Mouse (Mus musculus): ENCODE measurements around the gene Ssbp2.

Ssbp2 gene

GRCm38 (mm10) chr13:91529821-91530220 lies 69.7 kb downstream of the Ssbp2 start:
- DNase-seq (ENCODE audit: low spot score), result no peak

GRCm38 (mm10) chr13:91536711-91537110 lies 76.6 kb downstream of the Ssbp2 start:
- no peak for DNase-seq (ENCODE audit: low spot score)

DNA sequence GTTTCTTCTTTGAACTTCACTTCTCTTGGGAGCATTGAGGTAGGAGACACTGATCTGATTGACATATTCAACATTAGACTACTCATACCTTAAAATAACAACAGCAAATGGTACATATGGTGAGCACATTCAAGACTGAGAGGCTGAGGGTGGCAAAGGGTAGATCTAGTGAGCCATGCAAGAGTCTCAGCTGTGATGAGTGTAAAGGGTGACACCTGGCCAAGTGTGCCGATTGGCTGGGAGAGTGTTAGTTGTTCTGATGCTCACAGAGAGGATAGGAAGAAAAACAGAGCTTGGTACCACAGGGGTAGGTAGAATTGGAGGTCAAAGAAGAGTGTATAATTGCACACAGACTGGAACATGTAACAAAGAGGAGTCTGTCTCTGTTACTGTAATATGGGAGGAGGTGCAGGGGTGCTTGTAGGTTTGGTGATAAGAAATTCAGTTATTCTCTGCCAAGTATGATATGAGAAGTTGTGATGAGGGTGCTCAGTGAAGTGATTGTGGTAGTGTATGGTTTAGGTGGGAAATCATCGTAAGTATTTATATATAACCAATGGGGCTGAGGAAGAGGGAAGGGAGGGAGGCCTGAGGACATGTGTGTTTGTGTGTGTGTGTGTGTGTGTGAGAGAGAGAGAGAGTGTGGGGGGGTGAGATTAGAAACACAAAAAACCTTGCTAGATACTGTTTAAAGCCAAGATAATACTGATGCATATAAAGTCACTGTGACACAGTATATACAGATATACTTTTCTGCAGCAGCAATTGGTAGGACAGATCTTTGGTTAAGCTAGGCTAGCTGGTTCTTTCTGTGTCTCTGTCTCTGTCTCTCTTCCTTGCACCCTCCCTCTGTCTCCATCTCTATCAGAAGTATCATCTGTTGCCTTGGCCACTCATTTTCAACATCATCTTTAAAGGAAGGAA lies 80.3 kb downstream of the Ssbp2 start:
- DNase-seq (ENCODE audit: low spot score), result no peak

DNA sequence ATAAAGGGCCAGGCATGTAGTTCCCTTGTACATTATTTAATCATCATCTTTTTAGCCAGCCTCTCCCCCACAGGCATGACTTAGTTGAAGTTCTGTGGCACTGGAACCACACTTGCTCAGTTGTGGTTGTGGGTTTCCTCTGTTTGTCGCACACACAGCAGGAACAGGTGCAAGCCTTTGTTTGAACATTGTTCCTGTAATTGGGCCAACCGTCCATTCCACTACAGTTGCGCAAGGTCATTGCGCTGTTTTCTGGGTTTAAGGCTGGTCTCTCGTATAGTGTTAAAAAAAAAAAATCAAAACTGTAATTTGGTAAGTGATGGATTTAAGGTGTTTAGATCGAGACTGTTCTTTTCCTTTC lies 81.0 kb downstream of the Ssbp2 start:
- DNase-seq (ENCODE audit: low spot score), result no peak

DNA sequence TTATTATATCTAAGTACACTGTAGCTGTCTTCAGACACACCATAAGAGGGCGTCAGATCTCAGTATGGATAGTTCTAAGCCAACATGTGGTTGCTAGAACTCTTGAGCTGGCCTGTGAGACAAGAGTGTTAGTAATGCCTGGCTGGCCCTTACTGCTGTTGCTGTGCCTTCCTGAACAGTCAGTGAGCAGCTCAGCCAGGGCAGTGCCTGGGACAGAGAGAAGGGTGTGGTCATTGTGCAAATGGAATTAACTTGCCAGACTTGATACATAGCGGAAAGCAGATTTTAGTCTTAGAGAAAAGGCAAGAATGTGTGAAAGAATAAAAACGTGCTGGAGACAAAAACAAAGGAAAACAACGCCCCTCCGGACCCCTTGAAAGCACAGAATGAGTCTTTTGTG lies 83.5 kb downstream of the Ssbp2 start:
- no peak for DNase-seq (ENCODE audit: low spot score)

DNA sequence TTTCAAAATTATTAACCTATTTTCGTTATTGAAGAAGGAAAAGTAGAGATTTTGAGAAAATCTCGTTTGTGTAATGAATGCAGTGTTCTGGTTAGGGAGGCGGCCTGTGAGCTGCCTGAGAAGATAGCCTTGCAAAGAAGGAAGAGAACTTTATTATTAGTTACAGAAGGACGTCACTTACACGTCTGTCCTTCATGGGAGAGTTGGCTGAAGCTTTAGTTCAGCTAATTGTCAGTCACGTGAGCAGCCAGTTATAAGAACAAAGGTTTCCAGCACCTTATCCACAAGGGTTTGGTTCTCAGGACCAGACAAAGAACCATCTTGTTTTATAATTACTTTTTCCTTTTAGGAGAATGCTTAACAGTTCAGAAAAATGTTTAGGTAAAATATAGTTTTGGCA lies 104.0 kb downstream of the Ssbp2 start:
- no peak for DNase-seq (ENCODE audit: low spot score)

- no peak for DNase-seq (ENCODE audit: low spot score)
Observed at GRCm38 (mm10) chr13:91564755-91565154, 104.7 kb downstream of the Ssbp2 start.

DNA sequence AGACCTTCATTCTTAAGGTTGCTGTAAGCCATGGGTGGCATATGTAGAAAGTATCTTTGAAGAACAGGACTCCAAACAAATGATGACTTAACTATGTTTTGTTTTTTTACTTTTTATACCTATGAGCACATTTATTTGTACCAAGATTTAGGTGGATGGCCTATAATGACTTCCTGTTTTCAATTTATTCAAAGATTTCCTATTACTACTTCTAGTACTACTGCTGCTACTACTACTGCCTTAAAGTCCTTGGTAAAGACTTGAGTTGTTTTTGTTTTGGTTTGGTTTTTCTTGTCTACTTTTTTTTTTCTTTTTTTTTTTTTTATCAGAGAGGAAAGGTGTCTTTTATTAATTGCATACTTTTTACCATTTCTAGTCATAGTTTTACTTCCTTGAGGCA lies 121.4 kb downstream of the Ssbp2 start:
- DNase-seq (ENCODE audit: low spot score), result no peak

- DNase-seq (ENCODE audit: low spot score), result no peak
Observed at GRCm38 (mm10) chr13:91582212-91582611, 122.1 kb downstream of the Ssbp2 start.

- DNase-seq (ENCODE audit: low spot score), result no peak
Observed at GRCm38 (mm10) chr13:91586368-91586767, 126.3 kb downstream of the Ssbp2 start.

DNA sequence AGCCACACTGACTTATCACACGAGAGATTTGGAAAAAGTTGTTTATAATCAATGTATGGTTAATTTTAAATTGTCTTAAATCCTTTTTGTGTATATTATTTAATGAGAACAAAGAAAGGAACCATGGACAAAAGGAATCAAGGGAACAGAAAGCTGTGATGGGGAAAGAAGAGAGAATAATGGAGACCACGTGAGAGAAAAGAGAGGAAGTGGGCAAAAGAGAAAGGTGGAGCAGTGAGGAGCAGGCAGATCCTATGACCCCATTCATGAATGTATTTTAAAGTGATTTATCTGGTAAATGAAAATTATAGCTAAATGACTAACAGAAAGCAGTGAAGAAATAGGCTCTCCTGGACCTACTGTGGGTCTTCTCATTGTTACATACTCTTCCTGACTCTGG lies 128.4 kb downstream of the Ssbp2 start:
- no peak for DNase-seq (ENCODE audit: low spot score)

- DNase-seq (ENCODE audit: low spot score), result no peak
Observed at GRCm38 (mm10) chr13:91591863-91592262, 131.8 kb downstream of the Ssbp2 start.

GRCm38 (mm10) chr13:91595284-91595683 lies 135.2 kb downstream of the Ssbp2 start:
- DNase-seq (ENCODE audit: low spot score), result no peak

GRCm38 (mm10) chr13:91599594-91599993 lies 139.5 kb downstream of the Ssbp2 start:
- DNase-seq (ENCODE audit: low spot score), result no peak

DNA sequence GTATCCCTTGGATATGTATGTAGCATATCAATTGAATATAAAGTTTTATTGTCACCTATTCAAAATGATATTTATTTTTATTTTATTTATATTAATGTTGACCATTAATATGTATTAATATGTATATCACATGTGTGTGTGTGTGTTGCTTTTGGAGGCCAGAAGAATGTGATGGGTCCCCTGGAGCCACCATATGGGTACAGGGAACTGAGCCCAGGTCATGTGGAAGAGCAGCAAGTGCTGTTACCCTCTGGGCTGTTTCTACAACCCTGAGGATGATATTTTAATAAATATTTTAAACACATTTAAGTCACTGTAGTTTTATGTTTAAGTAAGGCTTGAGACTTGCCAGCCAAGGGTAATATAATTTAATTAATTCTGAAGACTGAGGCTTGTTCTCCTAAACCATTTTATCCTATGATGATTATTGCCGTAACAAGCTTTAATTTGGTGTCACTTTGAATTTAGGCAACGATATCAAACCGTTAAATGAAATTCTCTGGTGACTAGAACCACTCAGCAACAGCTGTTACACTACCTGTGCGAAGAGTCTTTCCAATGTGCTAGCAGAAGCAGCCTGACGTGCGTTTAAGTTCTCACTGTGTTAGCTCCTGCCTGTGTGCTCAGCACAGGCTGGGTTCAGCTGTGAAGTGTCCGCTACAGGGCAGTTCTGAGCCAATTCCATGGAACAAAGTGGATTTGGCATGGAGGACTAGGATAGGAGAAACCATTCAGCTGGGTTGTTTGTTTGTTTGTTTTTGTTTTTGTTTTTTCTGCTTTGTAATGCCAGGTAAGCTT lies 145.2 kb downstream of the Ssbp2 start:
- no peak for DNase-seq (ENCODE audit: low spot score)

DNA sequence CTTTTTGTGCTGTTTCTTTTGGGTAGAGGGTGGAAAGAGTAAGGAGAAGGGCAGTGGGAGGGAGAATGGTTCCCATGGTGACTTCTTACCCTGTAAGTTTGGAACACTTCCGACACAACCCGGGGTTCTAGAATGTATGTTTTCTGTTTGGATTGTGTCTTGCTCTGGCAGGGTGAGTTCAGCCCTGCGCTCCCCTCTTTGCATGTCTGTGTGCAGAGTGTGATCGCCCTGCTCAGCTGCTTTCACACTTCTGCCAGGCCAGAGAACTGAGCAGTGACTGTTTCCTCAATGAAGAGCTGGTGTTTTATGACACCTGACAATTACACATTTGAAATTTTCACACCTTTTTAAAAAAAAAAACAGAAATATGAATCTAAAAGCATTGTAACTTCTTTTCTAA lies 150.5 kb downstream of the Ssbp2 start:
- DNase-seq (ENCODE audit: low spot score), result no peak

DNA sequence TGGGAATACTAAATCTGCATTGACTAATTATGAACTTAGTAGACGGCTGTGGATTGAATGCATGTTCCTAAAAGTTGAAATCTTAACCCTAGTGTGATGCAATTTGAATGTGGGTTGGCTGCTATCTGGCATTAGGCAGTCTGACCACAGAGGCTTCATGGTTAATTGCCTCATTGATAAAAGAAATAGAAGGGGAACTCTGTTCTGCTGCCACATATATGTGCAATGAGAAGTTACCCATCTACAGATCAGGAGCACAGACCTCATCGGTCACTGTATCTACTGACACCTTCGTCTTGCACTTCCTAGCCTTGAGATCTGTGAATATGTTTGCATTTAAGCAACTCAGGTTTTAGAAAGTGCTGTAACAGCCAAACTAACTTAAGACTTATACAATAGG lies 151.8 kb downstream of the Ssbp2 start:
- DNase-seq (ENCODE audit: low spot score), result no peak

- no peak for DNase-seq (ENCODE audit: low spot score)
Observed at GRCm38 (mm10) chr13:91612578-91612977, 152.5 kb downstream of the Ssbp2 start.

DNA sequence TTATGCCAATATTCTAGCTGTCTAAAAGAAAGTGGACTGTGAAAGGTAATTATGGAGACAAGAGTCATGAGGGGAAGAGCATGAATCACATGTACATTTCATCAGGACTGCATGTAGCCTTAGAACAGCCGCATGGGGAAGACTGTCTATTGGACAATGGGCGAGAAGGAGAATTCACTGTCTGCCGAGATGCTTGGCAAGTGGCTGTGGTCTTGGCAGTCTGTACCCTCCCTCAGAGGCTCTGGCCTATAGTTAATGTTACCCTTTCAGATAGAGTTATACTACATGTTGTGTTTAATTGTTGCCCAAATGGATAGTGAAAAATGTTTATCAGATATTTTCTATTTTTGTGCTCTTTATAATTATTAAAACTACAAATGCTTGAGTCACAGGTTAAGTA lies 156.0 kb downstream of the Ssbp2 start:
- no peak for DNase-seq (ENCODE audit: low spot score)

GRCm38 (mm10) chr13:91616876-91617275 lies 156.8 kb downstream of the Ssbp2 start:
- no peak for DNase-seq (ENCODE audit: low spot score)

- no peak for DNase-seq (ENCODE audit: low spot score)
Observed at GRCm38 (mm10) chr13:91619431-91619830, 159.3 kb downstream of the Ssbp2 start.

- DNase-seq (ENCODE audit: low spot score), result no peak
Observed at GRCm38 (mm10) chr13:91620541-91620940, 160.5 kb downstream of the Ssbp2 start.

DNA sequence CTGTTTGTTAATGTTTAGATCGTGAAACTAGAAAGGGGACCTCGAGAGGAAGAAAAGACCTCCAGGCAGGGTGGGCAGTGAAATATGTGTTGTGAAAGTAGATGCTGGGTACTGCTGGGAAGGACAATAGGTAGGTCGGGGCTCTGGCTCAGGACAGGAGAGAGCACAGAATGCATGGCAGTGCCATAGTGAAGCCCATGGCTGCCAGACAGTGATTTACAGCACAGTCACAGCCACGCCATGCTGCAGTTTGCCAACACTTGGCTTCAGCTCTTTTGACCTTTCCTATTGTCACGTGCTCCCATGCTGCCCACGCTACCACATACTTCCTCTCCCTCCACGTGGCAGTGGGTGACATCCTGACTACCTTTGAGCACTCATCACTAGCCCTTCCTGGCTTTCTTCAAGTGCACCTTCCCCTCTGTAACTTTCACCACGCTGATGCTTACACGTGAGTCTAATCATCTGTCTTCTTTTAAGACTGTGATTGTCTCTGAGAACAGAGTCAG lies 171.3 kb downstream of the Ssbp2 start:
- DNase-seq (ENCODE audit: low spot score), result no peak

All from ovary, adult 18-20 months (tissue).